Mouse (Mus musculus) testis, adult 2 months (tissue): Measurements from ENCODE around the gene Tex26. TPM values are rescaled to one million over a fixed set of nuclear protein-coding genes. Genes with fewer than 3 reads are reported as not detected.

Experiments
- H3K27ac ChIP-seq: fragments of 200-500 bp; 2 replicates; pipeline ENCODE4 v1.5.1; 2012; ENCODE audit warnings: low read depth, low read length; ENCODE audit not compliant: control insufficient read depth, insufficient read depth
- H3K27me3 ChIP-seq: fragments of 200-500 bp; 2 replicates; pipeline ENCODE4 v1.6.1; 2012; ENCODE audit warnings: mild to moderate bottlenecking, low read length, moderate library complexity; ENCODE audit not compliant: control insufficient read depth, insufficient read depth
- H3K36me3 ChIP-seq: fragments of 200-500 bp; 2 replicates; pipeline ENCODE4 v1.6.1; 2012; ENCODE audit warnings: mild to moderate bottlenecking, low read length; ENCODE audit not compliant: control insufficient read depth, insufficient read depth
- H3K4me1 ChIP-seq: fragments of 200-500 bp; 2 replicates; pipeline ENCODE4 v1.6.1; 2012; ENCODE audit warnings: low read length; ENCODE audit not compliant: control insufficient read depth, insufficient read depth
- H3K4me3 ChIP-seq: fragments of 200-500 bp; 2 replicates; pipeline ENCODE4 v1.5.1; 2012; ENCODE audit warnings: low read depth, mild to moderate bottlenecking, low read length, moderate library complexity, mixed read lengths; ENCODE audit not compliant: control insufficient read depth
- CTCF ChIP-seq: fragments of 200-500 bp; IDR thresholded peaks from 2 replicates; pipeline ENCODE4 v1.5.1; 2012; ENCODE audit warnings: low read depth, mild to moderate bottlenecking, inconsistent platforms, low read length, moderate library complexity; ENCODE audit not compliant: control insufficient read depth, insufficient read depth, insufficient replicate concordance
- POLR2A ChIP-seq: fragments of 200-500 bp; IDR thresholded peaks from 2 replicates; pipeline ENCODE4 v1.6.1; 2012; ENCODE audit warnings: low read depth, mild to moderate bottlenecking, inconsistent platforms, low read length, moderate library complexity; ENCODE audit not compliant: control insufficient read depth
- polyA plus RNA-seq: library from polyadenylated mRNA; depleted of rRNA; stranded (reverse); fragments of >200 nt; gene quantifications from 2 replicates; pipeline ENCODE4 v1.2.3, GENCODE M21; 2012

Tex26 gene
- polyA plus RNA-seq, 1 experiment, result 35.9 TPM

DNA sequence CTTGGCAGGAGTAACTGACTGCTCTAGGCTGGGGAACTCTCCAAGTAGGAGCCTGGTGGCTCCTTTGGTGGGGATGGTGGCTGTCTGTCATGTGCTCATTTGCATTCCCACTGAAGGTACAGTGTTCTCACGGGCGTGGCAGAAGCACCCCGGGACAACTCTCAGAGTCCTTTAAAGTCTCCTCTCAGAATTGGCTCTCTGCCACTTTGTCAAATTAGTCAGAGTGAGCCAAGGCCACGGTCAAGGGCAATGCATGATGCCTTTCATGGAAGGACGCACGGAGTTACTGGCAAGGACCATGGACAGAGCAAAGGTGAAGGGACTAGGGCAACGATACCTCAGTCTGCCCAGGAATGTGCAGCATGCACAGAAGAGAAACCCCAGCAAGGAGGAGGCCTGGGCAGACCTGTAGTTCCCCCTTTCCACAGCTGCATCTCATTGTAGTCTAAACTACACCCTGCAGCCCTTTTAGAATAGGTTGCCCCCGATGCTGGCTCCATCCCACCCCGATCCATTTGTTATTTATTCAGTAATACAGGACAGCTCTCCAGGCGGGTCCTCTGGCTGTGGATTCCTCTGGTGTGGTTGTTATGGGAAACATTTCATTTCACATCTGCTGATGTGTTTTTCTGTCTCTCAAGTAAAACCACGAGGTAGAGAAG is 49.0 kb downstream of the Tex26 start:
- Histone ChIP-seq H3K27me3 (no peaks in the 10 kb centered on the region), H3K4me3 (no peak overlapping the region), H3K4me1 (peaks cover 6% of the 10 kb centered on the region; the same call in 1 of the 2 replicates), H3K36me3 (no peaks in the 10 kb centered on the region), H3K27ac (no peak overlapping the region)
- no peak for TF ChIP-seq POLR2A

DNA sequence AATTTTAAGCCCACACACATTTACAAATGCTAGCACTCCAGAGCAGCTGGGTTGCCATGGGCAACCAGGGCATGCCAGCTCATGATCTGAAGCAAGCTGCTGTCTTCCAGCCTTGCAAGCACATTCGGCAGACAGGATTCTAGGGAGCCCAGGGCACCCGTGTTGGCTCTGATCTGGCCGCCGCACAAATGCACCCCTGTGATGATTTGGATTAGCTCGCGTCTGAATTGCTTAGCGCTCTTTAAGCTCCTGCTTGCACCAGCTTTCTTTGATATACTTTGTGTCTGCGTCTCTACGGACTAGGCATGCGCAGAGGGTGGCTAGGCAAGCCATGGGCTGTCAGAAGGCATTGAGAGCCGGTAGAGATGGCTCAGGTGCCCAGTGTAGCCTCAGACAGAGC is 49.7 kb downstream of the Tex26 start:
- no peak for TF ChIP-seq CTCF

DNA sequence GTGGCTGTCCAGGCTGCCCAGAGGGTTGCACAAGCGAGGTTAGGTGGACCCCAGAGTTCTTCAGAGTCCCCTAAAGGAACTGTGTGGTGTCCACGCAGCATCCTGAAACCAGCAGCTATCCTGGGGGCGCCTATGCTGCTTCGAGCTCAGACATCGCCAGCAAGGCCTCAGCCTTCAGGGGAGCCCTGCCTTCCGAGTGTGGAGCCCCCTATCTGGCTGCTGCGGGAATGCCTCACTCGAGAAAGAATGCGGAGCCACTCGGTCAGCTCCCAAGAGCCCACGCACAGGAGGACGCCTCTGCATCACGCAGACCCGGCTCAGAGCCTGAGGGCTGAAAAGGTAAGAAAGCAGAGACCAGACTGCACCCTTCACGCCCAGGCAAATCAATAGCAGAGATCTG is 50.8 kb downstream of the Tex26 start:
- Histone ChIP-seq H3K27me3 (no peaks in the 10 kb centered on the region), H3K4me3 (no peak overlapping the region), H3K27ac (no peak overlapping the region), H3K36me3 (no peaks in the 10 kb centered on the region), H3K4me1 (peaks cover 6% of the 10 kb centered on the region; the same call in 1 of the 2 replicates)
- TF ChIP-seq POLR2A (no peak), CTCF (no peak)

More for the DNA sequence above, 49.7 kb downstream of the Tex26 start:
- no peaks in the 10 kb centered on the region for H3K36me3 ChIP-seq
- H3K4me1 ChIP-seq, result peaks cover 6% of the 10 kb centered on the region; the same call in 1 of the 2 replicates
- H3K4me3 ChIP-seq, result no peak overlapping the region
- H3K27me3 ChIP-seq, result no peaks in the 10 kb centered on the region
- H3K27ac ChIP-seq, result no peak overlapping the region

DNA sequence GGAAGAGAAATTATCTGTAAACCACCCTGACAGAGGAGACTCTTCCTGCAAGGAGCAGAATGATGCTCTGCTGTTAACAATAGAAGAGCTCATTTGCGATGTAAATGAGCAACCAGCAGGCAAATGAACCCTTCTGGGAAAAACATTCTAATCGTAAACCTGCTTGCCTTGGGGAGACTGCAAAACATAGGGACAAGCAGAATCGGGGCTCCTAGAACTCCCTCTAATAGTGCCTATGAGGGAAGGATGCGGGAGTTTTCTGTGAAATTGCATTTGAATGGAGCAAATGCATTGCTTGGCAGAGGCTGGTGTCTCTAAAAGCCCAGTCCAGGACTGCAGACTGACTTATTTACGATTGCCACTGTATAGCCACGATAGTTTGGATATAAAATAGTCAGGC is 56.2 kb downstream of the Tex26 start:
- H3K27ac ChIP-seq, result no peak overlapping the region

GRCm38 (mm10) chr5:149496401-149497066 is 57.1 kb downstream of the Tex26 start:
- Histone ChIP-seq H3K4me3 (no peak overlapping the region), H3K27ac (no peak overlapping the region), H3K4me1 (no peaks in the 10 kb centered on the region), H3K27me3 (no peaks in the 10 kb centered on the region), H3K36me3 (no peaks in the 10 kb centered on the region)
- TF ChIP-seq CTCF, result no peak
- no peak for TF ChIP-seq POLR2A

More for the DNA sequence above, 56.2 kb downstream of the Tex26 start:
- Histone ChIP-seq H3K27me3 (no peaks in the 10 kb centered on the region), H3K36me3 (no peaks in the 10 kb centered on the region), H3K4me3 (no peak overlapping the region), H3K4me1 (no peaks in the 10 kb centered on the region)
- TF ChIP-seq POLR2A, result no peak
- no peak for TF ChIP-seq CTCF

GRCm38 (mm10) chr5:149499936-149500335 is 60.5 kb downstream of the Tex26 start:
- no peak for TF ChIP-seq CTCF
- TF ChIP-seq POLR2A, result no peak
- Histone ChIP-seq H3K36me3 (no peaks in the 10 kb centered on the region), H3K27ac (no peak overlapping the region), H3K4me1 (no peaks in the 10 kb centered on the region), H3K27me3 (no peaks in the 10 kb centered on the region), H3K4me3 (no peak overlapping the region)

GRCm38 (mm10) chr5:149503423-149504175 is 64.1 kb downstream of the Tex26 start:
- Histone ChIP-seq H3K4me1 (no peaks in the 10 kb centered on the region), H3K4me3 (no peak overlapping the region), H3K36me3 (no peaks in the 10 kb centered on the region), H3K27me3 (no peaks in the 10 kb centered on the region), H3K27ac (no peak overlapping the region)
- TF ChIP-seq CTCF (no peak), POLR2A (no peak)
